Mouse (Mus musculus) small intestine, adult 2 months (tissue): ENCODE data around the gene Adam19.

ENCODE experiments used
- CTCF ChIP-seq: fragments of 200-500 bp; IDR thresholded peaks from 2 replicates; pipeline ENCODE4 v1.5.1; 2012; ENCODE audit warnings: low read depth, mild to moderate bottlenecking, control low read depth, inconsistent platforms, low read length, moderate library complexity, mixed read lengths; ENCODE audit not compliant: insufficient replicate concordance, insufficient read length; ENCODE audit errors: extremely low read depth
- POLR2A ChIP-seq: fragments of 200-500 bp; IDR thresholded peaks from 2 replicates; pipeline ENCODE4 v1.6.1; 2012; ENCODE audit warnings: low read depth, mild to moderate bottlenecking, control low read depth, inconsistent platforms, low read length, moderate library complexity

DNA sequence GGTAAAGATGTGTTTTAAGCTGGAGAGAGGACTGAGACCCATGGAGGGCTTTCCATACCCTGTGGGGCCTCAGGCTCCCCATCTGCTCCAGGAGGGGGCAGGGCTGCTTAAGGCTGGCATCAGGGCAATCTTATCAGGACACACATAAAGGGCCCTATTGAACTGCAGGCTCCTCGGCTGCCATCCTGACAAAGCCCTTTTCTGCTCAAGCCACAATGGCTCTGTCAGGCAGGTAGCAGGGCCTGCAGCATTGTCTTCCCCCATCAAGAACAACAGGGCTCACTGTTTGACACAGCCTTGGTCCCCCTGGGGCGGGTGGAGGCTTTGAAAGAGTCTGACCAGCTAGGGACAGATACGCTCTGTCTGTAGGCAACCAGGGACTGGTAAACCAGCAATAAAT is 114.1 kb downstream of the Adam19 start:
- TF ChIP-seq POLR2A (no peak), CTCF (no peak)
